Mouse (Mus musculus) ES-Bruce4 (cell line): ENCODE measurements at regions not wholly inside any gene's neighbourhood (a gene's known extent, or its start where the extent isn't known, plus 50 kb on each side); places are given as distances from the start of the nearest gene placed in this dataset.

Experiments
- H3K27ac ChIP-seq: 2 replicates; pipeline ENCODE4 v1.5.1; 2012; ENCODE audit warnings: low read length, inconsistent platforms; ENCODE audit not compliant: insufficient read depth
- H3K27me3 ChIP-seq: 2 replicates; pipeline ENCODE4 v1.6.1; 2012; ENCODE audit warnings: mild to moderate bottlenecking, low read length, inconsistent platforms; ENCODE audit not compliant: control insufficient read depth, poor library complexity, insufficient read depth, severe bottlenecking
- H3K36me3 ChIP-seq: 2 replicates; pipeline ENCODE4 v1.6.1; 2012; ENCODE audit warnings: inconsistent platforms, mild to moderate bottlenecking, low read length, moderate library complexity; ENCODE audit not compliant: control insufficient read depth, poor library complexity, insufficient read depth, severe bottlenecking
- H3K4me1 ChIP-seq: one replicate; pipeline ENCODE4 v1.8.1; 2011; ENCODE audit warnings: low read length; ENCODE audit not compliant: control insufficient read depth, insufficient read depth
- H3K4me3 ChIP-seq: 2 replicates; pipeline ENCODE4 v1.5.1; 2011; ENCODE audit warnings: low read depth, mild to moderate bottlenecking, low read length
- H3K9ac ChIP-seq: 2 replicates; pipeline ENCODE4 v1.6.1; 2012; ENCODE audit warnings: low read depth, mild to moderate bottlenecking, inconsistent platforms; ENCODE audit not compliant: poor library complexity, severe bottlenecking
- H3K9me3 ChIP-seq: replicated peaks from 2 replicates; pipeline ENCODE4 v1.6.1; 2012; ENCODE audit warnings: mild to moderate bottlenecking, low read length, inconsistent platforms; ENCODE audit not compliant: control insufficient read depth, poor library complexity, insufficient read depth, severe bottlenecking
- CTCF ChIP-seq: IDR thresholded peaks from one replicate; pipeline ENCODE4 v1.8.1; 2011; ENCODE audit warnings: low read depth, low read length
- EP300 ChIP-seq: IDR thresholded peaks from 2 replicates; pipeline ENCODE4 v1.6.1; 2011; ENCODE audit warnings: low read depth, low read length; ENCODE audit not compliant: insufficient read depth
- POLR2A ChIP-seq: IDR thresholded peaks from one replicate; pipeline ENCODE4 v1.8.1; 2011; ENCODE audit warnings: low read length; ENCODE audit not compliant: insufficient read depth

DNA sequence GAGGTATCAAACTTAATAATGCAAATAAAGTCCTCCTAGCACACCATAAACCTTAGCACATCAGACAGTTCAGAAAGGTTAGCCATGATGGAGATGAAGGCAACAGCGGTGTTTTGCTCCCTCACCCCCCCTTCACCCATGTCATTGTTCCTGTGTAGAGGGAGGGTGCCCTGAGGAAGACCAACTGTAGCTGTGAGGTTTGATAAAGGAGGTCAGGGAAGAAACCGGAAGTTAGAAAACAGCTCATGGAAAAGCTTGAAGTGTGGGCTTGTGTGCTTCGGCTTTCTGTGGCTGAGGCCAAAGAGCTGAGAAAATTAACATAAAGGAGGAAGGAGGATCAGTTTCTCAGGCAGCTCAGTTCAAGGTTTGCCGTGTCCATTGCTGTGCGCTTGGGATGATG is 111.3 kb upstream of the Adra1b start:
- Histone ChIP-seq H3K9ac (no peak overlapping the region), H3K4me1 (no peaks in the 10 kb centered on the region), H3K36me3 (no peaks in the 10 kb centered on the region), H3K9me3 (no peaks in the 10 kb centered on the region), H3K4me3 (no peak overlapping the region), H3K27me3 (no peaks in the 10 kb centered on the region), H3K27ac (no peak overlapping the region)
- TF ChIP-seq POLR2A (no peak), EP300 (no peak)

DNA sequence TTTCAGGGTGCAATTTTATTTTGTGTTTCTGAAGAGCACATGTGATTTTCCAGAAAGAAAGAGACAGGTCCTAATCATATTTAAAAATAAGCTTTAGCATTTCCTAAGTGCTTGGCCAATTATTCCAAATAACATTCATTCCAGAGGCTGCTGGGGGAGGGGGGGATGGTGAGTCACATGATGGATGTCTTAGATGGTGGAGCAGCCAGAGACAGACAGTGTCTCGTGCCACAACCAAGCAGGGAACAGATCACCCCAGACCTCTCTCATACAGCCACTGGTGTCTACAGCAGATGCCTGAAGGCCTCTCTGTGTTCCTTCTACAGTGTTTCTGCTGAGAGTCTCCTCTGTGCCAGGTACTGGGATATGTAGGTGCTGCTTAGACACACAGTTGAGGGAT is 112.8 kb upstream of the Adra1b start:
- no peak overlapping the region for H3K9ac ChIP-seq
- no peaks in the 10 kb centered on the region for H3K36me3 ChIP-seq
- TF ChIP-seq POLR2A (no peak), EP300 (no peak), CTCF (no peak)
- H3K27me3 ChIP-seq, result no peaks in the 10 kb centered on the region
- H3K4me3 ChIP-seq, result no peak overlapping the region
- H3K9me3 ChIP-seq, result no peaks in the 10 kb centered on the region
- no peak overlapping the region for H3K27ac ChIP-seq
- no peaks in the 10 kb centered on the region for H3K4me1 ChIP-seq

DNA sequence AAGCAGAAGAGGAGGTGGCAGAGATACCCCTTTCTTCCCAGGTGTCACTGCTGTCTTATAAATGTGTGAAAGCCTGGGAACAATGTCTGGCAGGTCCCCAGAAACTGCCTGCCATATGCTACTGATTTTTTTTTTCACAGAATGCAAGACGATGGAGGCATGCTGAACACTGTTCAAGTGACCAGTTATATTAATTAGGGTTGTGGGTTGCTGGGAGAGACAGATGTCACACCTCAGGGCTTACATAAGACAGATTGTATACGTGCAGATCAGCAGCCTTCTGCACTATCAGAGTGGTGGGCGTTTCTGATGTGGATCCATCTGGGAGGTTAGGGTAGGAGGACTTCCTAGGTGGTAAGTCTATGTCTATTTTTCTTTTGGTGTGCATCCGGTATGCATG is 120.6 kb upstream of the Adra1b start:
- TF ChIP-seq POLR2A, result no peak
- no peak for TF ChIP-seq CTCF
- TF ChIP-seq EP300, result no peak
- Histone ChIP-seq H3K9ac (no peak overlapping the region), H3K9me3 (no peaks in the 10 kb centered on the region), H3K36me3 (no peaks in the 10 kb centered on the region), H3K4me1 (no peaks in the 10 kb centered on the region), H3K27ac (no peak overlapping the region), H3K4me3 (no peak overlapping the region), H3K27me3 (no peaks in the 10 kb centered on the region; the same call in 1 of the 2 replicates)

DNA sequence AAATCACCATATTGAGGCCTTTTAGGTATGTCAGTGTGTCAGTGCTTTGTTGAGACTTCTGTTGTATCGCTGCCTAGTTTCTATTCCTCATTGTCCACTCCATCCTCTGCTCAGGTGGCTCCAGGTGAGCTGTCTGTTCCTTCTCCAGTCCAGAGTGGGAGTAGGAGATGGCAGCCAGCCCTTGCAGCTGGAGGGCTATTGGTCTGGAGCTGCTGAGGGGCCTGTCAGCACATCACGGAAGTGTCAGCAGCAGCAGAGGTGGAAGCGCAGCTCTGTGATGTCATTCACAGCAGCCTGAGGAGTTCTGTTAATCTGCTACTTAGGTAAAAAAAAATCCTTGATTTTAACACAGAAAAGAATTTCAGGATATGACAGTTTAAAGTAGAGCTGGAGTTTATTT is 126.0 kb upstream of the Adra1b start:
- Histone ChIP-seq H3K9me3 (no peaks in the 10 kb centered on the region), H3K4me3 (no peak overlapping the region), H3K27me3 (no peaks in the 10 kb centered on the region), H3K36me3 (no peaks in the 10 kb centered on the region), H3K9ac (no peak overlapping the region), H3K27ac (no peak overlapping the region), H3K4me1 (no peaks in the 10 kb centered on the region)
- TF ChIP-seq CTCF (no peak), POLR2A (no peak), EP300 (no peak)

DNA sequence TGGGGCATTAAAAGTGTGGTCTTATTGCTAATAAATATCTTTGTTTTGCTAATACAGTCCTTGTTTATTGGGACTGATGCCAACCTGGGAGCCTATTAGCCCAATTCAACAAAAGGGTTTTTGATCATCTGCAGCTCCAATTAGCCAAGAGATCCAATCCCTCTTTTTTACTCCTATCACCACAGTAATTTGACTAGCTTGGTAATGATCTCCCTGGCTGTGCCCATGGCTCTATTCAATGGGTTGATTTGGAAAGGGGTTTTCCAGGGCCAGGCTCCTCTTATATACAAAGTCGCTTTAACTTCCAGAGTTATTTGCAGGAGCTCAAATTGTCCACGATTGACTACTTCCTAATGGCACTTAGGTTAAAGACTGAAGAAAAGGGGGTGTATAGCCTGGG is 145.1 kb upstream of the Adra1b start:
- H3K27me3 ChIP-seq, result no peaks in the 10 kb centered on the region
- H3K9ac ChIP-seq, result no peak overlapping the region
- H3K4me1 ChIP-seq, result no peaks in the 10 kb centered on the region
- TF ChIP-seq CTCF (no peak), POLR2A (no peak), EP300 (no peak)
- no peak overlapping the region for H3K4me3 ChIP-seq
- no peaks in the 10 kb centered on the region for H3K9me3 ChIP-seq
- no peaks in the 10 kb centered on the region for H3K36me3 ChIP-seq
- no peak overlapping the region for H3K27ac ChIP-seq

DNA sequence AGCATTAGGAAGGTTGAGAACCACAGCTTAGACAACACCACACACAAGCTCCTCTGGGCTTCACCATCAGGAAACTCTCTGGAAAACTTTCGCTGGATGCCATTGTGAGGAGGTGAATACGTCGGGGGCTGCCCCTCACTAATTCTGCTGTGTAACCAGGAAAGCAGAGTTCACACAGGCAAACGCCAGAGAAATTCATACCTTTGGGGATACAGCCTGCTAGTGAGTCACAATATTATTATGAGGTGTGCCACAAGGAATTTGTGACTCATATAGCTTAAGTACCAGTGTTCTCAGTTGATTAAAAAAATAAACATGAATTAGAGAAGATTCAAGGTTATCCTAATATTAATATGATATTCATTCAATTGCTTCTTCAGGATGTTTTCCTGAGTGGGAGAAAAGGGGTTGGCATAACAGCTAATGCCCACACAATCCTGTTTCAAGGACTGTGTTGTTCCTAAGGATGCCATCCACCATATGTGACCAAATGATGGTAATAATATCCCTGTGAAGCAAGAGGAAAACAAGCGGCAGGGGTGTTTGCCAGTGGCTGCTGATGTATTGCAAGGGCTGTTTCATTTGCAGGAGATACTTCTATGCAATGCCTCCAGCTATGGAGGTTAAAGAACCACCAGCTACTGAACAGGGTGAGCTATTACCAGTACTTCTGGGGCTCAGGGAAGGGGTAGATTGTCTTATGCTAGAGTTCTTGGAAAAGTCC is 148.4 kb upstream of the Adra1b start:
- Histone ChIP-seq H3K9ac (no peak overlapping the region), H3K4me1 (no peaks in the 10 kb centered on the region), H3K36me3 (no peaks in the 10 kb centered on the region), H3K9me3 (no peaks in the 10 kb centered on the region), H3K27ac (no peak overlapping the region), H3K4me3 (no peak overlapping the region), H3K27me3 (no peaks in the 10 kb centered on the region)
- TF ChIP-seq EP300 (no peak), CTCF (no peak), POLR2A (no peak)
